Mouse (Mus musculus) retina, adult 2 months (tissue): ENCODE results near the gene Gm7995.
"Not testable (repeated sequence)": the region's sequence is repeated elsewhere in the genome, so short reads cannot be mapped to it uniquely, and the experiment has no call there.

ENCODE experiments used
- DNase-seq: peaks from one replicate; pipeline ENCODE4 v3.0.0-alpha.2; 2012; ENCODE audit warnings: low read depth, low spot score

Gene Gm7995

DNA sequence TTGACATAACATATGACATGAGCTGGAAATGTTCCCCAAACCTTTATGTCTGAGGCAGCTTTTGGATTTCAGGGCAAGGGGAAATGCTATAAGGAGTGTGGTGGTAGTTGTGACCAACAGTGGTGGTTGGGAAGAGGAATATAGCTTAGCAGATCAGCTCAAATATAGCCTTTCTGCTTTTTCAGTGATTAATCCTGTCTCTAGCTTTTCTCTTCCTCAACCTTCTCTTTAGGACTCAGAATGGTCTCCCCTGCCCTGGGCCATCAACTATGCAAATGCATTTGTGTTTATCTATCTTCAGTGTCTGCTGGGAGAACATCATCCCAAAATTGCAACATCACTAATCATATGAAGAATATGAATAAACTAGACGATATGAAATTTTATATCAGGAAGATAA, at the start of gene Gm7995:
TSS of gene Gm7995 (plus strand) at position 301 of the 400 bp plus-strand sequence.
- DNase-seq = not testable (repeated sequence)

DNA sequence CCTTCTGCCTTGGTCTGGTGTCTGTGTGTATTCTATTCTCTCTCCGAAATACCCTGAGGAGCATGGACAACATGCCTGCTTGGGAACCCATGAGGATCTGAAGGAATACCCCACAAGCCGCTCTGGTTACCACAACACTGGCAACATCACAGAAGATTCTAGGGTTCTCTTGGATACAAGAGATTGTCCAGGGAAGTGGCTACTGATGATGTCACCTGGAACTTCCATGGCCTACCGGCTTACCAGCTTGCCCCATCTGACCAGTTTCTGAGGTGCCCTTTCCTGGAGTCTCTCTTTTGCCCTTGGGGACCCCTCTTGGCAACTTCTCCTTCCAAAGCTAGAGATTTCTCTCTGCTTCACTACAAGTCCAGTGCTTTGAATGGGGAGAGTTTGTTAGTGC, 12.8 kb upstream of the Gm7995 start, which contains the start of gene Gm9611:
TSS of gene Gm9611 (minus strand) at position 101 of the 400 bp plus-strand sequence.
- not testable (repeated sequence) for DNase-seq
